Mouse (Mus musculus) forebrain, embryonic 10.5 days (tissue): Measurements from ENCODE around the gene Midn. TPM values are rescaled to one million over a fixed set of nuclear protein-coding genes. Genes with fewer than 3 reads are reported as not detected.

Experiments
- DNase-seq: peaks from one replicate; pipeline ENCODE4 v3.0.0-alpha.2; 2017; ENCODE audit warnings: low spot score; ENCODE audit errors: extremely low spot score
- H3K27ac ChIP-seq: fragments of 300-500 bp; sonication (generic); 2 replicates; pipeline ENCODE4 v1.5.1; 2016; ENCODE audit warnings: mild to moderate bottlenecking
- H3K27me3 ChIP-seq: fragments of 300-500 bp; sonication (generic); 2 replicates; pipeline ENCODE4 v1.6.1; 2016; ENCODE audit warnings: mild to moderate bottlenecking; ENCODE audit not compliant: poor library complexity, severe bottlenecking
- H3K36me3 ChIP-seq: fragments of 300-500 bp; sonication (generic); replicated peaks from 2 replicates; pipeline ENCODE4 v1.6.1; 2016; ENCODE audit warnings: mild to moderate bottlenecking, moderate library complexity
- H3K4me1 ChIP-seq: fragments of 300-500 bp; sonication (generic); 2 replicates; pipeline ENCODE4 v1.6.1; 2016
- H3K4me3 ChIP-seq: fragments of 300-500 bp; sonication (generic); 2 replicates; pipeline ENCODE4 v1.5.1; 2016; ENCODE audit warnings: mild to moderate bottlenecking, moderate library complexity
- H3K9me3 ChIP-seq: fragments of 300-500 bp; sonication (generic); 2 replicates; pipeline ENCODE4 v1.6.1; 2016; ENCODE audit warnings: mild to moderate bottlenecking, moderate library complexity
- WGBS: fragments of 180-500 bp; shearing (Covaris S2); methylation state at CpG from one replicate; pipeline ENCODE4 v1.1.7; 2016; 5-methylcytosine and 5-hydroxymethylcytosine counted together
- polyA plus RNA-seq: library from polyadenylated mRNA; unstranded; fragments of >200 nt; fragmentation: Nextera tagmentation; extraction: Ambion mirVana; gene quantifications from 2 replicates; pipeline ENCODE4 v1.2.1, GENCODE M21; 2016

Gene Midn
- polyA plus RNA-seq, 1 experiment from 2014 or later: 19.1 TPM

DNA sequence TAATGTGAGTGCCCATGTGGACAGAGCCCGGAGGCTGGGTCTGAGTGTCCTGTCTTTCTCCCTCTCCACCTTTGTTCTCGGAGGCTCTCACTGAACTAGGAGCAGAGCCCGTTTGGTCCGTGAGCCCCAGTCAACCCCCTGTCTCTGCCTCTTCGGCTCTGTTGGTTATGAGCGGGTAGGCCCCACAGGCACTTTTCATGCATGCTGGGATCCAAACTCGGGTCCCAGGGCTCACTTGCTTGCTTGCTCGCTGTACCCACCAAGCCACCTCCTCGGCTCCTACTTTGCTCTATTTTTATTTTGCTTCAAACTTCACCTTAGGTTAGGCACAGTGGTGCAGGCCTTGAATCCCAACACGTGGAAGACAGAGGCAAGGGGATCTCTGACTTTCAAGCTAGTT, 39.7 kb downstream of the Midn start:
- 89% methylated on average over 10 of the region's 10 CpGs for WGBS
- peaks cover 59% of the 10 kb centered on the region for H3K36me3 ChIP-seq
- peaks cover 60% of the 10 kb centered on the region for H3K4me1 ChIP-seq
- H3K27me3 ChIP-seq: peaks cover 89% of the 10 kb centered on the region
- no peak for DNase-seq
- H3K9me3 ChIP-seq: no peaks in the 10 kb centered on the region
- no peak overlapping the region for H3K4me3 ChIP-seq
- no peak overlapping the region for H3K27ac ChIP-seq

DNA sequence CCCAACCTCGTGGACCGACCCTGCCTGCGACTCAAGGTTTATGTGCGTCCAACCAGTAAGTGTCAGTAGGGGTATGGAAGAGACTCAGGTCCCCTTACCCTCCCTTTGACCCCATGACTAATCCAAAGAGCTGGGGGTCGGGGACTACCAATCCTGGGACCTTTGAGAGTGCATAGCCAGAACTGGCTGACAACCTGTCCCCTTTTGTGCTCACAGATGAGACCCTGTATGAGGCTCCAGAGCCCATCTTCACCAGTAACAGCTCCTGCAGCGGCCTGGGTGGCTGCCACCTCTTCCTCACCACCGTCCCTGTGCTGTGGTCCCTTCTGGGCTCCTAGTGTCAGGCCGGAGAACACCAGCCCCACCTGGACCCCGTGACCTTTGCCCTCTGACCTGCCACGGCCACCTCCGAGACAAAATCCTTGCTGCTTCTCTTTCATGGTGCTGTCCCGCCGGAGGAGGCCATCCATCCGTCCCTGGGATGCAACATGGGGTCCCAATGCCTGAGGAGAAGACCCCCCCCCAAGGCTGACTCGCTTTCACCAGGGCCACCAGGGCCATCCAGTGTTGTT, 40.5 kb downstream of the Midn start:
- no peak for DNase-seq
- WGBS: 60% methylated on average over 15 of the region's 15 CpGs
- Histone ChIP-seq H3K4me3 (no peak overlapping the region), H3K36me3 (peaks cover 51% of the 10 kb centered on the region), H3K9me3 (no peaks in the 10 kb centered on the region), H3K4me1 (peaks cover 68% of the 10 kb centered on the region), H3K27ac (no peak overlapping the region), H3K27me3 (peaks cover 96% of the 10 kb centered on the region)

DNA sequence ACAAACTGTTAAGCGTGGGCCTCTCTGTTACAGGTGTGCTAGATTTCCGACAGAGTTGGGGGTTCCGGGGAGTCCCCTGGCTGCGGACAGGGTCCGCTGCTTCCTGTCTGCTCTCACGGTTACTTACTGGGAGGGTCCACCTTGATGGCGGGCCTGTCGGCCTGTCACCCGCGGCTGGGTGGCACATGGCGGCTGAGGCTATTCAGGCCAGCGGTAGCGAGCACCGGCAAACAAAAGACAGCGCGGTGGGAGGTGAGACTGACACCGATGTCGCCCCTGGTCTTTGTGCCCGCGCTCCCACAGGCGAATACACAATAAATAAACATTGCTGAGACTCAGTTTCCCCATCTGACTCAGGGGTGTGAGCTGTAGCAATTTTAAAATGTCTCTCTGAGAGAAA, 41.9 kb downstream of the Midn start:
- H3K4me3 ChIP-seq: peak overlapping the region; percentile 57
- DNase-seq: no peak
- H3K27me3 ChIP-seq: peaks cover 95% of the 10 kb centered on the region
- peak overlapping the region; percentile 89 for H3K27ac ChIP-seq
- peaks cover 38% of the 10 kb centered on the region for H3K36me3 ChIP-seq
- H3K4me1 ChIP-seq: peaks cover 81% of the 10 kb centered on the region
- 3% methylated on average over 21 of the region's 21 CpGs for WGBS
- H3K9me3 ChIP-seq: no peaks in the 10 kb centered on the region

DNA sequence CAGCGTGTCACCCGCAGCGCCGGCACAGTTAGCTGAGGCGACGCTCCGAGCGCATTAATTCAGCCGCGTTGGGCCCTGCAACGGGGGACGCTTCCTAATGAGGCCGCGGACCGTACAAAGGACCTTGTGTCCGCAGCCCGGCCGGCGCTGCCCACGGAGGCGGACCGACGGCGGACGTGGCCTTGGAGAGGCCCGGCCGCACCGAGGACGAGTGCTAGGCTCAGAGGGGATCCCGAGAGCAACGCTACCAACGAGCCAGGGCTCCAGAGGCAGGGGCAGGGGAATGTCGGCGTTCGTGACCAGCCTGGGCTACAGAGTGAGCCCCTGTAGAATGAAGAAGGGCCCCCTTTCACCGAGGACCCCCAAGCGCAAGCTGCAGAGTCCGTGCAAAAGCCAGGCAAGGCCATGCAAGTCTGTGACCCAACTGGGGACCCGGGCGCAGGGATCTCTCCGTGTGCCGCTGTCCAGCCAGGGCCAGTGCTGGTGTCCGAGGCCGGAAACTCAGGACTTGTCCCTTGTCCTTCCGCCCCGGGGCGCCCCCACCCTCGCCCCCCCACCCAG, 42.5 kb downstream of the Midn start:
- peak; percentile 74 for DNase-seq
- Histone ChIP-seq H3K27me3 (peaks cover 91% of the 10 kb centered on the region), H3K27ac (peak overlapping the region; percentile 89), H3K9me3 (no peaks in the 10 kb centered on the region), H3K4me1 (peaks cover 78% of the 10 kb centered on the region), H3K36me3 (peaks cover 37% of the 10 kb centered on the region), H3K4me3 (peak overlapping the region; percentile 57)
- WGBS: under 1% methylated on average over 48 of the region's 48 CpGs

DNA sequence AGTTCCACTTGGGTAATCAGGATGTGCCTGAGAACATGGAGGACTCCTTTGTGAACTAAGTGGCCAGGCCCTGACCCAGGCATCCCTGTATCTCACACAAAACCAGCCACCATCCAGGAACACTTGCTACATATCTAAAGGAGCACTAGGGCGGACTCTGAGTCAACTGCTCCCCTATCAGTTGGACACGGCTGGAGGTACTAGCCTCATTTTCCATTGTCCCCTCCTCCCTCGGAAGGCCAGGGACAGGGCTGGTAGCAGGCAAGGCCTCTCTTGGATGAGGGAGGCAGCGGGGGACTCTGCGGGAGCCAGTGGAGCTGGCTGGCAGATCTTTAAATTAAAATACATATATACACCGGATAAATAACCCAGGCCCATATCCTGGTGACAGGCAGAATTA, 45.9 kb downstream of the Midn start:
- H3K36me3 ChIP-seq: peaks cover 3% of the 10 kb centered on the region
- peaks cover 88% of the 10 kb centered on the region for H3K27me3 ChIP-seq
- H3K9me3 ChIP-seq: no peaks in the 10 kb centered on the region
- 67% methylated on average over 6 of the region's 6 CpGs for WGBS
- H3K4me3 ChIP-seq: peak overlapping the region; percentile 24; the same call in 1 of the 2 replicates
- peak overlapping the region; percentile 86 for H3K27ac ChIP-seq
- H3K4me1 ChIP-seq: peaks cover 78% of the 10 kb centered on the region
- DNase-seq: no peak

DNA sequence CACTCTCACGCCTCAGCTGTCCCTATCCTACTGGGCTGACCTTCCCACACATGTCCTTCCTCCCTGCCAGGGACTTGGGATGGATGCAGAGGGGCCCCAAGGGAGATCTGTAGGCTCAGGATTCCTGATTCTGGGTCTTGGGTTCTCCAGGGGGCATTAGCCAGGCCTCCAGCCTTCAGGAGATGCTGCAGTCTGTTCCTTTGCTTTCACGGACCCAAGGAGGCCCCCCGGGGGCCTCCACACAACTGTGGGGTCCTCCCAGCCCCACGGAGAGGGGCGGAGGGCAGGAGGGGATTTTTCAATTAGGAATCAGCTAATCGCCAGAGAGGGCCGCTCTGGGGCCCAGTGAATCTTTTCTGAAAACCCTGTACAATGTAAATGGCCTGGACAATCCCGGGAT, 46.4 kb downstream of the Midn start:
- DNase-seq: no peak
- Histone ChIP-seq H3K4me3 (peak overlapping the region; percentile 24; the same call in 1 of the 2 replicates), H3K9me3 (no peaks in the 10 kb centered on the region), H3K27ac (peak overlapping the region; percentile 86), H3K27me3 (peaks cover 83% of the 10 kb centered on the region), H3K4me1 (peaks cover 75% of the 10 kb centered on the region), H3K36me3 (no peaks in the 10 kb centered on the region)
- 22% methylated on average over 8 of the region's 8 CpGs for WGBS

DNA sequence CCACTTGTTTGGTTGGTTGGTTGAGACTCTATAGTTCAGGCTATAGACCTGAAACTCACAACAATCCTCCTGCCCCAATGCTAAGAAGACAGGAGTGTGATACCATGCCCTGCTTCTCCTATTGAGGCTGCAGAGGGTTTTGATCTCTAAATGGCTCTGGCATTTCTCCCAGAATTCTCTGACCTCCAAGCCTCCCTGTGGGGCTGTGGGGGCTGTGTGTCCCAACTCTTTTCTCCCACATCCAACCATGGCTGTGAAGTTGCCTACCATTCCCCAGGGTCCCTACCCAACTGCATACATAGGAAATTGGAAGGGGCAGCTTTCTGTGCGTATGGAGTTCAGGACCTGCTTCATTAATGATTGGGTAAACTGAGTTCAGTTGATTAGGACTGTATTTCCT, 48.1 kb downstream of the Midn start:
- no peak for DNase-seq
- Histone ChIP-seq H3K36me3 (no peaks in the 10 kb centered on the region), H3K27ac (peak overlapping the region; percentile 69; the same call in 1 of the 2 replicates), H3K9me3 (no peaks in the 10 kb centered on the region), H3K4me3 (peak overlapping the region; percentile 19; the same call in 1 of the 2 replicates), H3K4me1 (peaks cover 63% of the 10 kb centered on the region), H3K27me3 (peaks cover 66% of the 10 kb centered on the region)
- WGBS: 95% methylated on average over 1 of the region's 1 CpGs

DNA sequence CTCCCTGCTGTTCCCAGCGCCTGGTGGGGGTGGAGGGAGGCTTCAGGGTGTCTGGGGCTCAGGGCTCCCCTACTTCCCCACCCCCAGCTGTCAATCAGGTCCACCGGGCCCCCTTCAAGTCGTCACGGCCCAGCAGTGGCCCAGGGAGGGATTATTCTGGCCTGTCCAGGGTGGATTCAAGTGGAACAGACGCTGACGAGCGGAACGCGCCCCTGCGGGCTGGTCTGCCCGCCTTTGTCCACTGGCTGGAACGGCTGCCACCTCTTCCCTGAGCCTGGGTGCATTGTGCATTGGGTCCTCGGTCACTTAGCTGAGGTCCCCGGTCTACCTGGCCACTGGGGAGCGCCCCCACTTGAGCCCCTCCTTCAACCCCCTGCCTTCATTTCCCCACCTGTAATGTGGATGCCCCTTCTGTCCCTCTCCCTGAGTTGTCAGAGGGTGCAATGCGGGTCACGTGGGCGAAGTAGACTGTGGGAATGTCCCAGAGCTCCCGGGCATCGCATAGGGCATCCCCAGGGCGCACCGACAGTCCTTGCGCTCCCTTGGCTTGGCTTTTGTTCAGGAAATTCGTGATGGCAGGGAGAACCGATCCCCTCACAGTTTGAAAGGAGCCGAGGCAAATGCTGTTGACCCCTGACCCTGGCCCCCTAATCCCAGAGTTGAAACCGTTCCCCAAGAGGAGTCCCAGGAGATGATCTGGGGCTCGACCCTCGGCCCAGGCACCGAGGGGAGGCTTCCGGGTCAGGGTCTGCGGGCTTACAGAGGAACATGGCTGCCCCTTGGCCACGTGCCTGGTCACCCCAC, 48.9 kb downstream of the Midn start:
- Histone ChIP-seq H3K4me3 (peak overlapping the region; percentile 19), H3K36me3 (no peaks in the 10 kb centered on the region), H3K9me3 (no peaks in the 10 kb centered on the region), H3K27ac (peak overlapping the region; percentile 69), H3K27me3 (peaks cover 58% of the 10 kb centered on the region), H3K4me1 (peaks cover 57% of the 10 kb centered on the region)
- no peak for DNase-seq
- WGBS: 43% methylated on average over 33 of the region's 33 CpGs

DNA sequence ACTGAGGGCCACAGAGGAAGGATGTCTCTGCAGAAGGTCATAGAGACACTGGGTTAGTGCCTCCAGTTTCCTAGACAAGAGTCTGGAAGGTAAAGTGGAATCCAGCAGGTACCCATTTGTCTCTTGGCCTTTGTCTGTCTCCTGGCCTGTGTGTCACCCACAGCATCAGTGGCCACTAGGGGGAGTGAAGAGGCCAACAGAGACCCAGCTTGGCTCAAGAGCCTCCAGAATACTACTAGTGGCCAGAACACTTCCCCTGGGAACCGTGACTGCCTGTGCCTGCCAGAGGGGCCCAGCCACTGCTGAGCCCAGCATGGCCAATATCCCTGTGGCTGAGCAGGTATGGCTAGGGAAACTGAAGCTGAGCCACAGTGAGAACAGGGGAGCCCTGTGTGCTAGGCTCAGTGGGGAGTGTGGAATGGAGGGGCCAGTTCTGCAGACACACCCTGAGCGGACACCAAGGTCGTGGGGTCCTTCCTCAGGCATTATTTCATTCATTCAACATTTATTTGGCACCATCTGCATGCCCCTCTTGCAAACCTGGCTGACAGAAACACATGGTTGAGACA, 51.5 kb downstream of the Midn start:
- no peaks in the 10 kb centered on the region for H3K9me3 ChIP-seq

DNA sequence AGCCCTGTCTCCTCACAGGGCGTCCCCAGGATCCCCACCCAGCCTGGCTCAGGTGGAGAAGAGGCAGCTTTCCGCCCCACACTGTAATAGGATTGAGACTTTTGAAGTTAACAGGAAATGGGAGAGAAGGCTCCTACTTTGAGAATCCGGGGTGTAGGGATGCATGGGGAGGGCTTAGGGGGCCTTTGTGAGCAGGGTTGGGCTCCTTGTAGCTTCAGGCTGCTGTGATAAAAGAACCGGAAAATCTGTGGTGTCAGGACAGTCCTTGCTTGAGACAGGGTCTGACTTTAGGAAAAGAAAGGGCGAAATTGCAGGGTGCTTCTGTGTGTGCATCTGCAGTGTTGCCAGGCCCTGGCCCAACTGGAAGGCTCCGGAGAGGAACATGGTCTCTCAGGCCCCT, 52.4 kb downstream of the Midn start:
- H3K27ac ChIP-seq: no peak overlapping the region
- no peak overlapping the region for H3K4me3 ChIP-seq
- H3K9me3 ChIP-seq: no peaks in the 10 kb centered on the region
- DNase-seq: no peak
- peaks cover 38% of the 10 kb centered on the region for H3K27me3 ChIP-seq
- peaks cover 43% of the 10 kb centered on the region for H3K4me1 ChIP-seq
- H3K36me3 ChIP-seq: no peaks in the 10 kb centered on the region
- WGBS: 76% methylated on average over 6 of the region's 6 CpGs

More for the DNA sequence above, 51.5 kb downstream of the Midn start:
- peak; percentile 81 for DNase-seq
- WGBS: 49% methylated on average over 3 of the region's 3 CpGs
- Histone ChIP-seq H3K4me1 (peaks cover 41% of the 10 kb centered on the region), H3K27me3 (peaks cover 34% of the 10 kb centered on the region), H3K36me3 (no peaks in the 10 kb centered on the region), H3K4me3 (peak overlapping the region; percentile 18), H3K27ac (peak overlapping the region; percentile 61)

DNA sequence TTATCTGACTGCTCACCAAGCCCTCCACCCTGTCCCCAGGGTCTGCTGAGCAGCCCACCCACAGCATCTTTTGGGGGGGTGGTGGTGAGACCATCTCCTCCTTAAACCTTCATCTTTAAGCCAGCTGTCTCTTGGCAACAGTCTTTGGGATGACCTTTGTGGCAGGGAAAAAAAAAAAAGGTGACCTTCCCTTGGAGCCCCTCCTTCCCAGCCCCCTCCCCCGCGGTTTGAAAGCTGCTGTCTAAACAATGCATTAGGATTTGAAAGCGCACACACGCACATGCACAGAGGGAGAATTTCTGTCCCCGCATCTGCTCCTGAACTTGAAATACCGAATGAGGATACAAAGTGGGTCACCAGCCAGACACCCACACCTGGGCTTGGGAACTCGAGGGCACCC, 56.0 kb downstream of the Midn start:
- DNase-seq: no peak
- no peaks in the 10 kb centered on the region for H3K9me3 ChIP-seq
- 0 out of 2 replicates have a peak overlapping the region, but pooled peaks have one; percentile 5 for H3K4me3 ChIP-seq
- H3K4me1 ChIP-seq: peaks cover 43% of the 10 kb centered on the region
- WGBS: 27% methylated on average over 7 of the region's 7 CpGs
- peak overlapping the region; percentile 79 for H3K27ac ChIP-seq
- no peaks in the 10 kb centered on the region for H3K36me3 ChIP-seq
- H3K27me3 ChIP-seq: peaks cover 28% of the 10 kb centered on the region

DNA sequence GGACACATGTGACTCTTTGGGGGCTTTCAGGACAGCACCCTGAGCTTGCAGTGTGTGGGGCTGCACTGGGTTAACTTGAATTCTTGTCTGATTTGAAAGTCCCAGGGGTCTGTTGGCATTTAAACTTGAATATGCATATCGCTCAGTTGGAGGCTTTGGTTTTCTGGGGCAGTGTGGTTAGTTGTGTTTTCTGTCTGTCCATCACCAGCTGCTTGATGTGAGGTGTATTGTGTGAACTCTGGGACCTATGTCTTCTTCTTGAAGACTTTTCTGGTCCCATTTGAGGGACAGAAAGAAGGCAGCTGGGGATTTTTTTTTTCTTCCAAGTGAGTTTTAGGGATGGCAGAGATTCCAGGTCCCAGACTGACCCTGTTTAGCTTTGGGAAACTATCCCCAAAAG, 59.1 kb downstream of the Midn start:
- Histone ChIP-seq H3K9me3 (no peaks in the 10 kb centered on the region), H3K27ac (peak overlapping the region; percentile 66; the same call in 1 of the 2 replicates), H3K36me3 (no peaks in the 10 kb centered on the region), H3K4me3 (no peak overlapping the region), H3K27me3 (peaks cover 40% of the 10 kb centered on the region), H3K4me1 (peaks cover 41% of the 10 kb centered on the region)
- no peak for DNase-seq
- 56% methylated on average over 1 of the region's 1 CpGs for WGBS
